17 mouse cellular contexts compared by ENCODE assay signal in genomic region chr1:39272976-39273375, GRCm38 (mm10).
"Had no signal": no experiment of that assay in that cellular context is flagged by ENCODE, and none has a peak within 500 bp of the region (broad histone marks: within the 10 kb centered on the region; RNA-seq: fewer than 3 reads in every experiment).

No protein-coding gene starts in this region.

- H3K9ac ChIP-seq: lung, embryonic 15.5 days; midbrain, embryonic 13.5 days; midbrain, embryonic 15.5 days; neural tube, embryonic 12.5 days; stomach, embryonic 15.5 days had no signal

- H3K4me3 ChIP-seq: lung, embryonic 15.5 days; megakaryocyte, embryonic 14.5 days; midbrain, embryonic 13.5 days; midbrain, embryonic 15.5 days; neural tube, embryonic 12.5 days; stomach, embryonic 15.5 days had no signal

- H3K9me3 ChIP-seq: lung, embryonic 15.5 days; midbrain, embryonic 13.5 days; midbrain, embryonic 15.5 days; neural tube, embryonic 12.5 days; stomach, embryonic 15.5 days had no signal

- ATAC-seq: lung, postnatal 0 days; midbrain, embryonic 13.5 days; midbrain, embryonic 15.5 days had no signal

- H3K27me3 ChIP-seq: lung, embryonic 15.5 days; megakaryocyte, embryonic 14.5 days; midbrain, embryonic 13.5 days; midbrain, embryonic 15.5 days; neural tube, embryonic 12.5 days; stomach, embryonic 15.5 days had no signal

- DNase-seq: lung, adult 2 months; lung, postnatal 14 days; lung, postnatal 36 days; right cerebral cortex, postnatal 14 days; thymus, adult 2 months; thymus, postnatal 25 days; thymus, postnatal 4 days had no signal

- H3K27ac ChIP-seq: lung, embryonic 15.5 days; macrophage; midbrain, embryonic 13.5 days; midbrain, embryonic 15.5 days; neural tube, embryonic 12.5 days; stomach, embryonic 15.5 days; stomach, postnatal 0 days had no signal

- H3K4me1 ChIP-seq: lung, embryonic 15.5 days; midbrain, embryonic 13.5 days; midbrain, embryonic 15.5 days; neural tube, embryonic 12.5 days; stomach, embryonic 15.5 days had no signal

- H3K36me3 ChIP-seq: lung, embryonic 15.5 days; midbrain, embryonic 13.5 days; midbrain, embryonic 15.5 days; neural tube, embryonic 12.5 days; stomach, embryonic 15.5 days had no signal

- H3K4me2 ChIP-seq: lung, embryonic 15.5 days; midbrain, embryonic 11.5 days; midbrain, embryonic 13.5 days; midbrain, embryonic 15.5 days; neural tube, embryonic 12.5 days; stomach, embryonic 15.5 days had no signal
